Mouse (Mus musculus) mature B cell (primary cell): ENCODE measurements around the gene Serinc1.

Experiments
- in situ Hi-C: fragments of 300-500 bp; cut with MboI; formaldehyde crosslinking; loops from 2 replicates; pipeline ENCODE4 v1.14.3; 2019

Serinc1 gene

DNA sequence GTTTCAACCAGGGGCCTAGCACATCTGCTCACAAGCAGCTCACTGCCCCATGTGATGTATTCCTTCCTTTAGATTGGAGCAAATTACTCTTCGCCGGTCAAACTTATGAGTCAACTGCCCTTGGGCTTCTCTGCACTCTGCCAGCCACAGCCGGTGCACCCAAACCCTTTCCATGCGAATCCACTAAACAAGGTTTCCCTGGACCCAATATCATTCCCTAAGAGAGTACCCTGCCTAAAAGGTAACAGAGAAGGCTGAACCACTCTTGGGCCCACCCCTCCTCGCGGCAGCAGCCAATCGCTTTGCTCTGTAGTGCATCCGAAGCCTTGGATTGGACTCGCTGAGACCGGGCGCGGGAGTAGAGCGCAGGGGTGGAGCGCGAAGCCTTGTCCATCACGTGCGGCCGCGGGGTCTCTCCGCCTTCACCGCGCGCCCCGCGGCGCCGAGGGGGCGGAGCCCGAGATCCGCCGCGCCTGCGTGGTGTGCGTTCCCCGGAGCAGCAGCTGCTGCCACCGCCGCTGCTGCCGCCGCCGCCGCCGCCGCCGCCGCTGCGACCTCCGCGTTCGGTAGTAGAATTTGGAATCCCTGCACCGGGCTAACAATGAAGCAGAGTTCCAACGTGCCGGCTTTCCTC, 46.3 kb downstream of the Serinc1 start, which contains the start of gene Hsf2:
Gene Hsf2 (plus strand): TSS at position 478 of the 634 bp plus-strand sequence.
- in situ Hi-C loops: no loop called here

DNA sequence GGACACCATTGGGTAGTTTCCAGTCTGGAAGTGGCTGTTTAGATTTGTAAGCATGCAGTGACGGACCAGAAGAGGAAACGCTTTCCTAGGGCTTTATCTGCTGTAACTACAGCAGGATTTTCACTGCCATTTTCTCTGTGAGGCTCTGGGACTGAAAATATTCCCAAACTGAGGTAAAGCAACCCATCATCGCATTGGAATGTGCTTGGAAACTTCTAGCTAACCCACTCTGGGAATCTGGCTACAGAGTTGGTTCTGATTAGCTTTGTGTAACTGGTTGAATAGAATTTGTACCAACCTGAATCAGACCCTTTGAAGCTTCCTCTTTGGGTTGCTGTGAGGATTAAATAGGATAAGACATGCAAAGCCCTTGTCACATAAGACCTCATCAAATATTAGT, 47.6 kb downstream of the Serinc1 start:
- in situ Hi-C loops: no loop called here

DNA sequence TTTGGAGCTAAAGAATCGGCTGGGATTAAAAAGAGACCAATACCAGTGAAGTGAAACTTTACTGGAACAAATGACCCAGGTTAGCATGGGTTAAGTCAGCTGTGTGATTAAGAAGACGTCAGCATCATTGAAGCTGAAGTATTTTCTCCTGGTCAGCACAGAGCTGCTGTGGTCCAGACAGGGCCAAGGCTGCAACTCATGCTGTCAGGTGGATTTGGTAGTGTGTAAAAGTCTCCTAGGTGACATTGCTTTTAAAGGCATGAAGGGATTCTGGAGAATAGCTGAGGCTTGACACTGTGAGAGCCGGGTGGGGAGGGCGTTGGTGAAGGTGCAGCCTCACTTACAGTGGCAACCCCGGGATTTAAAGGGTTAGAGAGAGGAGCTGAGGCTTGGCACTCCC, 50.6 kb downstream of the Serinc1 start:
- in situ Hi-C loops: no loop called here

DNA sequence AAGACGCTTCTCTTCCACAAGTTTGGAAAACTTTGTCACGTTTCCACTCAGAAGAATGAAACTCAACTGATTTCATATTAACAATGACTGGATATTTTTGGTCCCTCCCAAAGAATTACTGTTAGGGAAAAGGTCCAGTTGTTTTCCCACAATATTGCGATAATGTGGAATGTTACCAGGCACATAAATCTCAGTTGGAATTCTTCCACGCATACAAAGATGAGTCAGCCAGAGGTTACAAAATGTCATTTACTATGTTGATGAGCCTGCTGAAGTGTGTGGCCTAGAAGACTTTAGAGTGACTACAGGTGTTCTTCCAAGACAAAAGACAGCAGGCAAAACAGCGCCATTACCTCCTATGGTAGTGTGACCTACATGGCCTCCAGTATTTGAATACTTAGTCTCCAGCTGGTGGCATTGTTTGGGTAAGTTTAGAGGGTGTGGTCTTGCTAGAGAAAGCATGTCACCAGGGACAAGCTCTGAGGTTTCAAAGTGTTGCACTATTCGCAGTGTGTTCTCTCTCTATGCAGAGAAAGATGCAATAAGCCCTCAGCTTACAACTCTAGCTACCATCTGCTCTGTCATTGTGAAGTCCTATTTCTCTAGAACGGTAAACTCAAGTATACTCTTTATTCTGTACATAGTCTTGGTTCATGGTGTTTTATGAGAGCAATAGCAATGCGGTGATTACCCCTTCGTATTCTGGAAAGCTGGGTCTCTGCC, 55.0 kb downstream of the Serinc1 start:
- in situ Hi-C loops: no loop called here
